ENCODE assay signal across 8 mouse cellular contexts in genomic region chr16:16983534-16984422, GRCm38 (mm10). TPM values are rescaled to one million over a fixed set of nuclear protein-coding genes. Genes with fewer than 3 reads are reported as not detected.
DNase-seq lines count a peak whose midpoint lies in the region.

No protein-coding gene starts in this region.

- 0 out of 2 replicates have a peak, but pooled peaks cover 2% of the 10 kb centered on the region for H3K27me3 ChIP-seq in erythroblast, embryonic 14.5 days (ENCODE audit: control insufficient read depth)

- H3K4me1 ChIP-seq in erythroblast, embryonic 14.5 days (ENCODE audit: control insufficient read depth) = peaks cover 35% of the 10 kb centered on the region

- H3K36me3 ChIP-seq in erythroblast, embryonic 14.5 days (ENCODE audit: control insufficient read depth) = peaks cover 37% of the 10 kb centered on the region
- H3K36me3 ChIP-seq in macrophage (ENCODE audit: inconsistent target) = no peaks in the 10 kb centered on the region

- peak overlapping the region; percentile 48 for H3K27ac ChIP-seq in macrophage

- under 1% methylated on average over 72 of the region's 75 CpGs for WGBS in macrophage (ENCODE audit: missing documents)

- intact Hi-C loops in heart, postnatal 14 days (cut with DNase I) = no loop called here

- H3K79me2 ChIP-seq in macrophage (ENCODE audit: inconsistent target) = peaks cover 53% of the 10 kb centered on the region

- no peaks in the 10 kb centered on the region for H3K9me3 ChIP-seq in erythroblast, embryonic 14.5 days (ENCODE audit: control insufficient read depth, low read length)

- DNase-seq in layer of hippocampus, adult 18-20 months (ENCODE audit: low spot score in 2 of 2) = peak; percentile 18 to 36
- DNase-seq in layer of hippocampus, adult 9-10 months (ENCODE audit: low spot score) = no peak
- DNase-seq in adrenal gland, adult (ENCODE audit: inconsistent age in 2 of 2, low spot score in 1 of 2) = peak; percentile 75 to 91
- DNase-seq in heart, postnatal 14 days = peak; percentile 55 to 63
- peak; percentile 67 to 69 for DNase-seq in kidney, postnatal 36 days
- peak; percentile 83 to 84 for DNase-seq in spleen, postnatal 36 days (ENCODE audit: low spot score in 2 of 2)

- H3K4me3 ChIP-seq in erythroblast, embryonic 14.5 days (replicated peaks) = peak overlapping the region; percentile 79
- H3K4me3 ChIP-seq in macrophage (ENCODE audit: inconsistent target) = peak overlapping the region; percentile 74

RNA-seq across cellular contexts. Expression of gene Mapk1, which starts 0.6 kb away (rescaled TPM):
- 100 to 1,000 TPM; 507 to 529 TPM for total RNA-seq in layer of hippocampus, adult 18-20 months (2021)
- polyA plus RNA-seq in erythroblast, embryonic 14.5 days (2012) = 1.8 and 2.3 TPM in 2 replicates
- total RNA-seq in heart, postnatal 14 days (2021) = 100 to 1,000 TPM; 109 to 114 TPM
- 100 to 1,000 TPM in 25 of 26 experiments, 10 to 100 TPM in 1; 82.8 to 218 (median 160) TPM for total RNA-seq in macrophage (2018; cell fraction: chromatin; rRNA removed)
- 100 to 1,000 TPM in 5 of 26 experiments, 10 to 100 TPM in 21; 81.0 to 114 (median 90.9) TPM for total RNA-seq in macrophage (2018; cell fraction: cytosol; rRNA removed)
- 100 to 1,000 TPM in 18 of 26 experiments, 10 to 100 TPM in 8; 73.2 to 182 (median 115) TPM for total RNA-seq in macrophage (2018; cell fraction: nucleus; rRNA removed)
- polyA plus RNA-seq in macrophage (2018) = 92.1 to 122 TPM (median 94.8 TPM) in 3 replicates

Comparison
In these comparisons a context has a peak if more than half of its experiments do, and no peak if none do; other contexts are left out.
1. RNA of gene Mapk1, which starts 0.6 kb away (total RNA-seq): 507 to 529 TPM in layer of hippocampus, adult 18-20 months; 109 to 114 TPM in heart, postnatal 14 days; every median in the first group is over 4 times any median in the second.